Mouse (Mus musculus): ENCODE results near the gene Setdb2. TPM values are rescaled to one million over a fixed set of nuclear protein-coding genes. Genes with fewer than 3 reads are reported as not detected.

The Setdb2 gene
- total RNA-seq (2014; fragmentation: Nextera tagmentation) (53.7 and 57.9 TPM in 2 replicates), total RNA-seq (2017) (29.9 and 31.5 TPM in 2 replicates), polyA plus RNA-seq (2012) (6.8 and 9.1 TPM in 2 replicates)

DNA sequence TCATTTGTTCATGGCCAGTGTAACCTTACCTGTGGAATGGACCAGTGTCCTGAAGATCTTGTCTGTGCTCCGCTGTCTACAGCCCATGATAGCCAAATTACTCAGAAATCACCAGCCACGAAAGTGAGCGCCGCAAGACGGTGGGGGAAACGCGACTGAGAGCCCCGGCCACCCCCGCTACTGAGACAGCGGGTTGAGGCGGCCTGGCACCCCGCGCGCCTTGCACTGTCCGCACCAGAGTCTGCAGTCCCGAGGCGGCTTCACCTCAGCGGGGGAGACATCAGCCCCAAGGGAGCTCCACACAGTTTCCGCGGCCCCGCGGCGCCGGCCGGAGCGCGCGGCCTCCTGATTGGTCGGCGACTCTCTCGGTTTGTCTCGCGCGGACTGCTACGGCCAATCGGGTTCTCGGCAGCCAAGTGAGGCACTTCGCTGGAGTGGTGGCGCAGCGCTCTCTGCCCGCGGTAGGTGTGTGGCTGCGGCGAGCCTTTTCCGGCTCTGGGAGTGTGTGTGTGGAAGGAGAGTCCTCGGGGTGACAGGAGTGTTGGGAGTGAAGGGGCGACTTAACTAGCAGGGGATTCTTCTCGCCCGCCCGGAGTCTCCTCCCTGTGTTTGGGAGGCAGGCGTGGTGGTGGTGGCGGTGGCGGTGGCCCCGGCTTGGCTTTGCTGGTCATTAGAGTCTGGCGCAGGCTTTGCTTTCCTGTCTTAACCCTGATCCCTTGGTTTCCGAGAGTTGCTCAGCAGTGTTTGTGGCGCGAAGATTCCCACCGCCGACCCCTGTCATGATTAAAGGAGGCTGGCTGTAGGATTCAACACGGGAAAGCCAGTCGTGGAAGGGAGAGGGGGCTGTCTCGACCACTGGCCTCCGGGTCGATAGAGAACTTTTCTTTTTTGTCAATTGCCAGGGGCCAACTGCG lies at the start of gene Setdb2, which contains the start of gene Cab39l:
Setdb2 (minus strand) TSS at position 327 of the 914 bp plus-strand sequence.
Cab39l (plus strand) TSS at position 415 of the 914 bp plus-strand sequence.
- no peaks in the 10 kb centered on the region for H3K9me3 ChIP-seq (replicated peaks)
- ATAC-seq (ENCODE audit: extremely low read depth, insufficient number of reproducible peaks, low FRiP score, poor library complexity, severe bottlenecking) = peak; percentile 96
- H3K27me3 ChIP-seq (ENCODE audit: insufficient read depth, low read length) = no peaks in the 10 kb centered on the region
- H3K4me3 ChIP-seq (ENCODE audit: low read depth, low read length) = peak within 1 kb of the TSS; percentile 86
- H3K4me1 ChIP-seq (ENCODE audit: insufficient read depth, low read depth, low read length) = peaks cover 16% of the 10 kb centered on the region
- TF ChIP-seq POLR2AphosphoS5 (IDR thresholded peaks at IDR 0.05; ENCODE audit: insufficient replicate concordance, low read depth, low read length) (0 out of 2 replicates have a peak, but pooled peaks have one; percentile 45), GATA1 (IDR thresholded peaks at IDR 0.05; ENCODE audit: borderline replicate concordance, low read length) (no peak)
- peak; percentile 86 for DNase-seq (ENCODE audit: low spot score)
- peaks cover 13% of the 10 kb centered on the region for H3K36me3 ChIP-seq (replicated peaks)

DNA sequence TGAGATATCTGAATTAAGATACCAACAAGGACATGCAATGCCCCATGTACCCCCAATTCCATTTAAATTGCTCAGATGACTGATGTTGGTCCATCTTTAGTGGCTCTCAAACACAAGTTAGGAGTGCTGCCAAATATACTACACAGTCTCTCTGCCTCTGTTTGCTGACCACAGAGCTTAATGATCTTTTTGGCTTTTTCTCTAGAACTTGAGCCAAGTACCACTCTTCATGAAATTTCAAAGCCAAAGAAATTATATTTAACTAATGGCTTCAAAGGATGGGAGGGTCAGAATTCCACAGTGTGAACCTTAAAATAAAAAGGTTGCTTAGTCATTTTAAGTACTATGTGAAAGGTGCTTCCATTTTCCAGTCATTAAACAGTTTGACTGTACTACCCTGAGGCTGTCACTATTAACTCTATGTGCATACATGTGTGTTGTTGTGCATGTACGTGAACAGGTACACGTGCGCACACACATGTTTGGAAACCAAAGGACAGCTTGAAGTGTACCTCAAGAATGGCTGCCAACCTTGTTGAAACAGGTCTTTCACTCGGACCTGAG lies 44.6 kb upstream of the Setdb2 start:
- TF ChIP-seq GATA2 (IDR thresholded peaks at IDR 0.05; ENCODE audit: borderline replicate concordance, low read depth, low read length) (no peak), TAL1 (conservative IDR thresholded peaks at IDR 0.05; ENCODE audit: low read depth, low read length) (no peak), CTCF (IDR thresholded peaks at IDR 0.05; ENCODE audit: low read depth, low read length) (no peak), POLR2AphosphoS5 (IDR thresholded peaks at IDR 0.05; ENCODE audit: insufficient replicate concordance, low read depth, low read length) (no peak), GATA1 (IDR thresholded peaks at IDR 0.05; ENCODE audit: borderline replicate concordance, low read length) (no peak)
- H3K36me3 ChIP-seq (replicated peaks) = peaks cover 13% of the 10 kb centered on the region
- ATAC-seq (ENCODE audit: extremely low read depth, insufficient number of reproducible peaks, low FRiP score, poor library complexity, severe bottlenecking) (no peak), DNase-seq (ENCODE audit: low spot score) (no peak)
- H3K27me3 ChIP-seq (ENCODE audit: insufficient read depth, low read length) = no peaks in the 10 kb centered on the region
- no peaks in the 10 kb centered on the region for H3K4me1 ChIP-seq (ENCODE audit: insufficient read depth, low read depth, low read length)
- no peaks in the 10 kb centered on the region for H3K9me3 ChIP-seq (replicated peaks)
- no peak overlapping the region for H3K4me3 ChIP-seq (ENCODE audit: low read depth, low read length)

DNA sequence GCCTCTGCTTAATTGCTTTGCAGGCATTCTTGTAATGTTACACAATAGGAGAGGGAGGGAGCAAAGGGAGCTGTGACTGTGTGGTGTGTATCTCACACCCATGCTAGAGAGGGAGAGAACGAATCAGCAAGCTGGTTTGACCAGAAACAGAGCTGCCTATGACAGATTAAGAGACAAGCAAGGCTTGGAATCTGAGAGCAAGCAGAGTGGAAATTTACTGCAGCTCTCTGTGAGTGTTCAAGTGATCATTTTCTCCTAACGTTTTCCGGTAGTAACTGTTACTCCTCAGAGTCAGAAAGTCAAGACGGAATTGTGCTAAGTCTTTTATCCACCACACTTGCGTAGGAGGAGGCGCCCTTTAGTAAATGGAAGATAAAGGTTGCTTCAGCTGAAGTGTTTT lies 38.0 kb upstream of the Setdb2 start:
- Histone ChIP-seq H3K27me3 (ENCODE audit: insufficient read depth, low read length) (no peaks in the 10 kb centered on the region), H3K4me3 (ENCODE audit: low read depth, low read length) (no peak overlapping the region), H3K4me1 (ENCODE audit: insufficient read depth, low read depth, low read length) (no peaks in the 10 kb centered on the region), H3K36me3 (replicated peaks) (peaks cover 21% of the 10 kb centered on the region), H3K9me3 (replicated peaks) (no peaks in the 10 kb centered on the region)
- TF ChIP-seq CTCF (IDR thresholded peaks at IDR 0.05; ENCODE audit: low read depth, low read length) (no peak), GATA1 (IDR thresholded peaks at IDR 0.05; ENCODE audit: borderline replicate concordance, low read length) (no peak), POLR2AphosphoS5 (IDR thresholded peaks at IDR 0.05; ENCODE audit: insufficient replicate concordance, low read depth, low read length) (no peak), TAL1 (conservative IDR thresholded peaks at IDR 0.05; ENCODE audit: low read depth, low read length) (no peak), GATA2 (IDR thresholded peaks at IDR 0.05; ENCODE audit: borderline replicate concordance, low read depth, low read length) (no peak)
- no peak for DNase-seq (ENCODE audit: low spot score)
- ATAC-seq (ENCODE audit: extremely low read depth, insufficient number of reproducible peaks, low FRiP score, poor library complexity, severe bottlenecking) = no peak

DNA sequence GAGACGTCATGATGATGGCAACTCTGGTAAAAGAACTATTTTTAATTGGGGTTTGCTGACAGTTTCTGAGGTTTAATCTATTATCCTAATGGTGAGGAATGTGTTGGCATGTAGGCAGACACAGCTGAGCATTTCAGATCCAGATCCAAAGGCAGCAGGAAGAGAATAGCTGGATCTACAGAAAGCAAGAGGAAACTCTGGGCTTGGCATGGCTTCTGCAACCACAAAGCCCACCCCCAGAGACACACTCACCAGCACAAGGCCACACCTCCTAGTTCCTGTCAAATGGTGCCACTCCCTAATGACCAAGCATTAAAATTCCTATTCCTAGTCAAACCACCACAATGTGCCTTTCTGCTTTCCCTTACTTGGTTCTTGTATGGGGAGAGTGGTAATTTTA lies 30.1 kb upstream of the Setdb2 start:
- H3K27me3 ChIP-seq (ENCODE audit: insufficient read depth, low read length) = no peaks in the 10 kb centered on the region
- no peaks in the 10 kb centered on the region for H3K9me3 ChIP-seq (replicated peaks)
- ATAC-seq (ENCODE audit: extremely low read depth, insufficient number of reproducible peaks, low FRiP score, poor library complexity, severe bottlenecking) = peak; percentile 54
- TF ChIP-seq TAL1 (conservative IDR thresholded peaks at IDR 0.05; ENCODE audit: low read depth, low read length) = no peak
- H3K4me1 ChIP-seq (ENCODE audit: insufficient read depth, low read depth, low read length) = peaks cover 8% of the 10 kb centered on the region
- H3K4me3 ChIP-seq (ENCODE audit: low read depth, low read length) = no peak overlapping the region
- no peak for DNase-seq (ENCODE audit: low spot score)
- H3K36me3 ChIP-seq (replicated peaks) = peaks cover 49% of the 10 kb centered on the region

DNA sequence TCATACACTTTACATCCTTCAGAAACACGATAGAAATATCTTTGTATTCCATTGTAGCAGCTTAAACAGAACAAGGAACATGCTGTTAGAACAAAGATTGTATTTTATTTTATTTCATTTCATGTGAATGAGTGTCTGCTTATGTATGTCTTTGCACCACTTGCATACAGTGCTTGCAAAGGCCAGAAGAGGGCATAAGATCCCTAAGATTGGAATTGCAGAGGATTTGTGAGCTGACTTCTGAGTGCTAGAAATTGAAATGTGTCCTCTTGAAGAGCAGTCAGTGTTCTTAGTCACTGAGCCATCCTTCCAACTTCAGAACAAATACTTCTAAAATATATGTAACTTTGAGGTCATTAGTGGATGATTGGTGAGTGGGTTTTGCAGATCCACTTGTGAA lies 27.1 kb upstream of the Setdb2 start:
- H3K27me3 ChIP-seq (ENCODE audit: insufficient read depth, low read length) = no peaks in the 10 kb centered on the region
- ATAC-seq (ENCODE audit: extremely low read depth, insufficient number of reproducible peaks, low FRiP score, poor library complexity, severe bottlenecking) (no peak), DNase-seq (ENCODE audit: low spot score) (no peak)
- H3K9me3 ChIP-seq (replicated peaks) = no peaks in the 10 kb centered on the region
- peaks cover 53% of the 10 kb centered on the region for H3K36me3 ChIP-seq (replicated peaks)
- H3K4me3 ChIP-seq (ENCODE audit: low read depth, low read length) = no peak overlapping the region
- peaks cover 8% of the 10 kb centered on the region for H3K4me1 ChIP-seq (ENCODE audit: insufficient read depth, low read depth, low read length)
- TF ChIP-seq CTCF (IDR thresholded peaks at IDR 0.05; ENCODE audit: low read depth, low read length) (no peak), GATA1 (IDR thresholded peaks at IDR 0.05; ENCODE audit: borderline replicate concordance, low read length) (no peak), GATA2 (IDR thresholded peaks at IDR 0.05; ENCODE audit: borderline replicate concordance, low read depth, low read length) (no peak), POLR2AphosphoS5 (IDR thresholded peaks at IDR 0.05; ENCODE audit: insufficient replicate concordance, low read depth, low read length) (no peak), TAL1 (conservative IDR thresholded peaks at IDR 0.05; ENCODE audit: low read depth, low read length) (no peak)

DNA sequence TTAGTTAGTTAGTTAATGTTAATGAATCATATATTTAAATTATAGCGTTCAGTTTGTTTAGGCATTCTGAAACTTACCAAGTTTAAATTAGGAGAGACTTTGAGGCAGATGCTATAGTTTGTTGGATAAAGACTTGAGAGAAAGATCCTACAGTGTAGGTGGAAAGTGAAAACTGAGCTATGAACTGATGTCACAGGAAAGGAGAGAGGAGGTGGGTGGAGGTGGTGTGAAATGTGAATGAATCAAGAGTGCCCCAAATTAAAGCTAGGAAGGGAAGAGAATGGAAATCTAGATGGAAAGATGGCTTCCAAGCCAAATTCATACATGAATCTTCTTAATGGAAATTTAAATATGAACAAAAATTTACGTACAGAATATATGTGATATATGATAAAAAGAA lies 25.8 kb upstream of the Setdb2 start:
- Histone ChIP-seq H3K4me1 (ENCODE audit: insufficient read depth, low read depth, low read length) (peaks cover 8% of the 10 kb centered on the region), H3K4me3 (ENCODE audit: low read depth, low read length) (no peak overlapping the region), H3K27me3 (ENCODE audit: insufficient read depth, low read length) (no peaks in the 10 kb centered on the region), H3K36me3 (replicated peaks) (peaks cover 55% of the 10 kb centered on the region), H3K9me3 (replicated peaks) (no peaks in the 10 kb centered on the region)
- DNase-seq (ENCODE audit: low spot score) (no peak), ATAC-seq (ENCODE audit: extremely low read depth, insufficient number of reproducible peaks, low FRiP score, poor library complexity, severe bottlenecking) (no peak)
- TF ChIP-seq POLR2AphosphoS5 (IDR thresholded peaks at IDR 0.05; ENCODE audit: insufficient replicate concordance, low read depth, low read length) = no peak
- TF ChIP-seq GATA1 (IDR thresholded peaks at IDR 0.05; ENCODE audit: borderline replicate concordance, low read length) = no peak
- no peak for TF ChIP-seq CTCF (IDR thresholded peaks at IDR 0.05; ENCODE audit: low read depth, low read length)
- TF ChIP-seq GATA2 (IDR thresholded peaks at IDR 0.05; ENCODE audit: borderline replicate concordance, low read depth, low read length) = no peak
- TF ChIP-seq TAL1 (conservative IDR thresholded peaks at IDR 0.05; ENCODE audit: low read depth, low read length) = no peak

Measured in G1E (cell line).